Mouse (Mus musculus) midbrain, postnatal 0 days (tissue): ENCODE data around the gene Nckap5. TPM values are rescaled to one million over a fixed set of nuclear protein-coding genes. Genes with fewer than 3 reads are reported as not detected.

ENCODE experiments used
- ATAC-seq: fragments of 200-750 bp; cut with Nextera tagmentation; 2 replicates; pipeline ENCODE4 v1.8.0; 2017; ENCODE audit warnings: moderate number of reproducible peaks, mild to moderate bottlenecking, moderate TSS enrichment, moderate library complexity; ENCODE audit not compliant: low FRiP score
- DNase-seq: peaks from one replicate; pipeline ENCODE4 v3.0.0-alpha.2; 2015; ENCODE audit warnings: low spot score
- H3K27ac ChIP-seq: fragments of 300-500 bp; sonication (generic); 2 replicates; pipeline ENCODE4 v1.5.1; 2014; ENCODE audit warnings: low read depth, mild to moderate bottlenecking, low read length, mixed read lengths
- H3K27me3 ChIP-seq: fragments of 300-500 bp; sonication (generic); 2 replicates; pipeline ENCODE4 v1.6.1; 2014; ENCODE audit warnings: low read length, control low read depth, mixed read lengths; ENCODE audit not compliant: insufficient read depth
- H3K36me3 ChIP-seq: fragments of 300-500 bp; sonication (generic); 2 replicates; pipeline ENCODE4 v1.6.1; 2014; ENCODE audit warnings: low read length, control low read depth, mixed read lengths; ENCODE audit not compliant: insufficient read depth
- H3K4me1 ChIP-seq: fragments of 300-500 bp; sonication (generic); 2 replicates; pipeline ENCODE4 v1.6.1; 2014; ENCODE audit warnings: mild to moderate bottlenecking, control low read depth, antibody characterized with exemption, low read length, mixed read lengths; ENCODE audit not compliant: insufficient read depth
- H3K4me2 ChIP-seq: fragments of 300-500 bp; sonication (generic); 2 replicates; pipeline ENCODE4 v1.6.1; 2014; ENCODE audit warnings: low read depth, mild to moderate bottlenecking, low read length, mixed read lengths; ENCODE audit not compliant: poor library complexity, severe bottlenecking
- H3K4me3 ChIP-seq: fragments of 300-500 bp; sonication (generic); 2 replicates; pipeline ENCODE4 v1.5.1; 2014; ENCODE audit warnings: low read depth, mild to moderate bottlenecking, low read length, moderate library complexity
- H3K9ac ChIP-seq: fragments of 300-500 bp; sonication (generic); replicated peaks from 2 replicates; pipeline ENCODE4 v1.6.1; 2014; ENCODE audit warnings: mild to moderate bottlenecking, low read length, moderate library complexity, mixed read lengths; ENCODE audit not compliant: poor library complexity, severe bottlenecking
- H3K9me3 ChIP-seq: fragments of 300-500 bp; sonication (generic); 2 replicates; pipeline ENCODE4 v1.6.1; 2016; ENCODE audit warnings: low read length, control low read depth
- CTCF ChIP-seq: IDR thresholded peaks from 2 replicates; pipeline ENCODE4 v1.5.1; 2016; ENCODE audit warnings: antibody characterized with exemption, mild to moderate bottlenecking
- WGBS: fragments of 180-500 bp; shearing (Covaris S2); extraction: QIAGEN DNeasy Blood & Tissue Kit; methylation state at CpG from one replicate; pipeline ENCODE4 v1.1.7; 2014; 5-methylcytosine and 5-hydroxymethylcytosine counted together
- polyA plus RNA-seq: library from polyadenylated mRNA; unstranded; fragments of >200 nt; fragmentation: Nextera tagmentation; extraction: Ambion mirVana; gene quantifications from 2 replicates; pipeline ENCODE4 v1.2.1, GENCODE M21; 2015
- total RNA-seq: library from RNA; depleted of rRNA; stranded (reverse); fragments of >200 nt; gene quantifications from 2 replicates; pipeline ENCODE4 v1.2.3, GENCODE M21; 2014

The Nckap5 gene
- total and polyA plus RNA-seq, 2 experiments from 2014 or later = 6.3 to 8.7 TPM

DNA sequence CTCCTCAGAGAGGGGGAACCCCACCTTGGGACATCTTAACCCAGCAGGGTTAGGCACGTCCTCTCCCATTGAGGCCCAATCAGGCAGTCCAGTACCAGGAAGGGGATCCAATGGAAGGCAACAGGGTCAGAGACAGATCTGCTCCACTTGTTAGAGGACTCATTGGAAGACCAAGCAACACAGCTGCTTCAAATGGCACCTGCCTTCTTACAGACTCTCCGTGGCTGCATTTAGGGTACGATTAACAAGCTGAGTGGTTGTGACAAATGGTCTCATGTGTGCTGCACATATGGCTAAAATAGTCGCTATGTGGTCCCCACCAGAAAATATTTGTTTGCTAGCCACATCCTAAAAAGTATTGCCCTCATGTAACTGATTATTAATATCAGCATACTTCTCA lies 325.9 kb downstream of the Nckap5 start:
- no peaks in the 10 kb centered on the region for H3K9me3 ChIP-seq
- H3K27ac ChIP-seq = no peak overlapping the region
- DNase-seq = no peak
- 83% methylated on average over 4 of the region's 4 CpGs for WGBS
- no peaks in the 10 kb centered on the region for H3K27me3 ChIP-seq
- no peak for ATAC-seq
- no peak for TF ChIP-seq CTCF
- H3K9ac ChIP-seq = no peak overlapping the region
- no peak overlapping the region for H3K4me2 ChIP-seq
- no peaks in the 10 kb centered on the region for H3K4me1 ChIP-seq
- no peak overlapping the region for H3K4me3 ChIP-seq
- H3K36me3 ChIP-seq = no peaks in the 10 kb centered on the region

DNA sequence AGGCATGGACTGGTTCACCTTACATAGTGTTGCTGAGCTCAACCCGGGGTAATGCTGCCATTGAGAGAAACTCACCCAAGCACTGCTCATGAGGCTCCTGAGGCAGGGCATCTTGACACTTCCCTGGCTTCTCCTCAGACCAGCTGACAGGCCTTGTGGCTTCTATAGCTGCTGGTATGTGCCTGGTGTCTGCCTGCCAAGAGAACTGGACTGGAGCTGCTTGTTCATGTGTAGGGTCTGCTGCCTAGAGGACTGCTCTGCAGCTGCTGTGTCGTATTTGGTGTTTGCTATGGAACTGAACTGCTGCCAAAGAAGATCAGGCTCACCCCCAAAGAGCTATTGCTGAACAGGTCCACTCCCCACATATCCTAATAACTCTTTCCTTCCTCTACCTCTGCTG lies 327.9 kb downstream of the Nckap5 start:
- Histone ChIP-seq H3K36me3 (no peaks in the 10 kb centered on the region), H3K9me3 (no peaks in the 10 kb centered on the region), H3K4me1 (no peaks in the 10 kb centered on the region), H3K27ac (no peak overlapping the region), H3K4me3 (no peak overlapping the region), H3K27me3 (no peaks in the 10 kb centered on the region), H3K4me2 (no peak overlapping the region), H3K9ac (no peak overlapping the region)
- 78% methylated on average over 2 of the region's 2 CpGs for WGBS
- no peak for TF ChIP-seq CTCF
- peak; percentile 46 for DNase-seq
- no peak for ATAC-seq

DNA sequence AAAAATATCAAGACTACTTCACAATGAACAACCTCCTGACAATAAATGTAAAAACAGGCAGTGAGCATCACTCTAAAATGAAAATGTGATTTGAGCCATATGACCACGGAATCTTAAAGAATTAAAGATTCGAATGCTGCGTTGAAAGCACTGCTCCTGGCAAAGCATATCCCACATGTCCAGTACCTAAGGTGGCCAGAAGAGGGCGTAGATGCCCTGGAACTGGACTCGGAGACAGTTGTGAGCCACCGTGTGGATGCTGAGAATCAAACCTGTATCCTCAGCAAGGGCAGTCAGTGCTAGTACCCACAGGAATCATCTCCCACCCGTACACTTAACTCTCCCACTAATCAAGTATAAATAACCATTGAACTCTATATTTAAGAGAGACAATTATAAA lies 333.9 kb downstream of the Nckap5 start:
- H3K4me1 ChIP-seq = no peaks in the 10 kb centered on the region
- DNase-seq (no peak), ATAC-seq (no peak)
- H3K9me3 ChIP-seq = no peaks in the 10 kb centered on the region
- no peak overlapping the region for H3K4me3 ChIP-seq
- H3K27me3 ChIP-seq = no peaks in the 10 kb centered on the region
- H3K9ac ChIP-seq = no peak overlapping the region
- H3K4me2 ChIP-seq = no peak overlapping the region
- WGBS = 76% methylated on average over 7 of the region's 7 CpGs
- no peak overlapping the region for H3K27ac ChIP-seq
- no peaks in the 10 kb centered on the region for H3K36me3 ChIP-seq
- TF ChIP-seq CTCF = peak; percentile 46

DNA sequence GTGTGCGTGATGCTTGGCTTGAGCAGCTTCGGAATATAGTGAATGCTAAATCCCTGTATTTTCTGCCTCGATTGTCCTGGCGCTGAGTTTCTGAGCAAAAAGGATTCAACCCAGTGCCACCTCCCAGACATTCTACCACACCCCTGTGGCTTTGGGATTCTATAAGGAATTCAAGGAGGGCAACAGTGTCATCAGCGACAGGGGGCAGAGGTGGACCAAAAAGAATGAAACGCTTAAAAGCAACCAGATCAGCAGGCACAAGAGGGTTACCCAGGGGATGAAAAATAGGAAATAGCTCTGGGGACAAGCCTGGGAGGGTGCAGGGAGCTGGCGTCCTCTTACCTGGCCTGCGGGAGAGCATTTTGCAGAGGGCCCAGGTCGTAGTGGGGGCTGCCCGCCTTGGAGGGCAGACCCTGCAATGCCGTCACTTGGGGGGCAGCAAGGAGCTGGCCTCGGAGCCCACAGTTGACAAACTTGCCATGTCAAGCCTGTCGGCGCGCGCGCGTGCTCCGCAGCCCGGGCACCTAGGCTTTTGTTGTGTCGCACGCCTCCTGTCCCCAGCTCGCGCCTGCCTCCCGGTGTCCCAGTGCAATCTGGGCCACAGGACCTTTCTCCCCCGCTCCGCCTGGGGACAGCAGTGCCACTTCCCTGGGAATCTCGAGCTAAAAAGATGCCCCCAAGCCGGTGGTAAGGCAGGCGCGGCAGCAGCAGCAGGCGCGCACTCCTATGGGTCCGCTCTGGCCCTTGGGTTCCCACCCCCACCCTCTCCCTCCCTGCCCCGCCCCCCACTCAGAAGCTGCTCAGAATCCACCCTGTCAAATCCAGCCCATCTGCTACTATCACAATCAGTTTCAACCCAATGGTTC lies 338.2 kb downstream of the Nckap5 start:
- ATAC-seq = peak; percentile 60

DNA sequence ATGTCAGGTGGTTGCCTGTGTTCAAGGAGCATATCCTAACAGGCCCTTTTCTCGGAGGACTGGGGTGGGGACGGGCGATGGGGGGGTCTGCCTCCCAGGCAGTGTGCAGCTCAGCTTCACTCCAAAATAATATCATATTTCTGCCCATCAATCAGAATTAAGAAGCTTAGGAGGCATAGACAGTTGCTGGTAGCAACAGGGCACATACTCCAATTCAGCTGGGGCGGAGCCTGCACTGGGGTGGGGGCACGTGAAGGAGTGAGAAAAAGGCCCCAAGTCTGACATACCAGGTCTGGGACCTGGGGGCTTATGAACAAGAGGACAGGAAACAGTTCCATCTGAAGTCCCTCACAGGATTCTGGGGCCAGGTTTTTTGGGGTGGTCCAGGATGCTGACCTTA lies 339.2 kb downstream of the Nckap5 start:
- H3K27ac ChIP-seq = no peak overlapping the region

More for the DNA sequence above, 338.2 kb downstream of the Nckap5 start:
- Histone ChIP-seq H3K4me2 (peak overlapping the region; percentile 92), H3K4me1 (peaks cover 15% of the 10 kb centered on the region; the same call in 1 of the 2 replicates), H3K27ac (no peak overlapping the region), H3K4me3 (peak overlapping the region; percentile 55), H3K9ac (peak overlapping the region; percentile 70), H3K9me3 (no peaks in the 10 kb centered on the region), H3K27me3 (no peaks in the 10 kb centered on the region), H3K36me3 (no peaks in the 10 kb centered on the region)
- DNase-seq = peak; percentile 48
- WGBS = 3% methylated on average over 35 of the region's 35 CpGs
- TF ChIP-seq CTCF = peak; percentile 32; the same call in 1 of the 2 replicates

DNA sequence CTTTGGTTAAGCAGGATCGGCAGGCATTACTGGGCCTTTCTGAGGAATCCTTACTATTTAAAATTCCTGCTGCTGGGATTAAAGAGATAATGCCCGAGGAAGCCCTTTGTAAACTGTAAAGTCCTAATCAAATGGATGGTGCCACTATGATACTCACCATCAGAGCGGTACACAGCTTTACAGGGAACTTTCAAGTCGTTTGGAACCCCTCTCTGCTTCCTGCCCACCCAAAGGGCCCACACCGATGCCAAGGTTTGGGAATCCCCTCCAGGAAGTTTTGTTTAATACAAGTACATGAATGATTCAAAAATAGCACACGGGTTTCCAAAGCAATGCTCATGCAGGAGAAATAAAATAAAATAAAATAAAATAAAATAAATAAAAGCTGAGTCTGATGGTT lies 340.3 kb downstream of the Nckap5 start:
- WGBS = 13% methylated on average over 6 of the region's 6 CpGs
- H3K4me3 ChIP-seq = 0 out of 2 replicates have a peak overlapping the region, but pooled peaks have one; percentile 8

More for the DNA sequence above, 339.2 kb downstream of the Nckap5 start:
- Histone ChIP-seq H3K4me3 (peak overlapping the region; percentile 14; the same call in 1 of the 2 replicates), H3K9me3 (no peaks in the 10 kb centered on the region), H3K4me2 (peak overlapping the region; percentile 92), H3K9ac (0 out of 2 replicates have a peak overlapping the region, but pooled peaks have one; percentile 4), H3K36me3 (no peaks in the 10 kb centered on the region), H3K27me3 (no peaks in the 10 kb centered on the region), H3K4me1 (peaks cover 15% of the 10 kb centered on the region; the same call in 1 of the 2 replicates)
- no peak for TF ChIP-seq CTCF
- WGBS = 59% methylated on average over 5 of the region's 5 CpGs
- DNase-seq = no peak
- no peak for ATAC-seq

More for the DNA sequence above, 340.3 kb downstream of the Nckap5 start:
- DNase-seq (no peak), ATAC-seq (no peak)
- H3K9ac ChIP-seq = no peak overlapping the region
- H3K4me2 ChIP-seq = peak overlapping the region; percentile 29; the same call in 1 of the 2 replicates
- H3K36me3 ChIP-seq = no peaks in the 10 kb centered on the region
- H3K27ac ChIP-seq = no peak overlapping the region
- no peak for TF ChIP-seq CTCF
- H3K4me1 ChIP-seq = peaks cover 15% of the 10 kb centered on the region; the same call in 1 of the 2 replicates
- H3K9me3 ChIP-seq = no peaks in the 10 kb centered on the region
- H3K27me3 ChIP-seq = no peaks in the 10 kb centered on the region
